Mouse (Mus musculus): ENCODE results near the gene Ccm2l. TPM values are rescaled to one million over a fixed set of nuclear protein-coding genes. Genes with fewer than 3 reads are reported as not detected.

Ccm2l gene
- polyA plus RNA-seq, 1 experiment from 2014 or later, result 5.1 TPM

GRCm38 (mm10) chr2:153036690-153037089, 29.1 kb upstream of the Ccm2l start:
- DNase-seq (ENCODE audit: low spot score), result no peak
- H3K27ac ChIP-seq, result no peak overlapping the region
- H3K4me3 ChIP-seq, result no peak overlapping the region
- peaks cover 74% of the 10 kb centered on the region for H3K27me3 ChIP-seq (ENCODE audit: insufficient read depth, poor library complexity, severe bottlenecking)
- 0% methylated on average over 2 of the region's 2 CpGs for WGBS
- peaks cover 8% of the 10 kb centered on the region for H3K4me1 ChIP-seq
- H3K36me3 ChIP-seq, result no peaks in the 10 kb centered on the region
- H3K9me3 ChIP-seq, result no peaks in the 10 kb centered on the region

GRCm38 (mm10) chr2:153043886-153044285, 21.9 kb upstream of the Ccm2l start:
- Histone ChIP-seq H3K4me3 (no peak overlapping the region), H3K36me3 (no peaks in the 10 kb centered on the region), H3K4me1 (no peaks in the 10 kb centered on the region), H3K9me3 (no peaks in the 10 kb centered on the region), H3K27me3 (ENCODE audit: insufficient read depth, poor library complexity, severe bottlenecking) (peaks cover 50% of the 10 kb centered on the region), H3K27ac (no peak overlapping the region)
- 57% methylated on average over 3 of the region's 3 CpGs for WGBS
- no peak for DNase-seq (ENCODE audit: low spot score)

GRCm38 (mm10) chr2:153045884-153046299, 19.9 kb upstream of the Ccm2l start:
- no peaks in the 10 kb centered on the region for H3K9me3 ChIP-seq
- WGBS, result 32% methylated on average over 8 of the region's 8 CpGs
- no peaks in the 10 kb centered on the region for H3K36me3 ChIP-seq
- H3K4me3 ChIP-seq, result no peak overlapping the region
- peaks cover 58% of the 10 kb centered on the region for H3K27me3 ChIP-seq (ENCODE audit: insufficient read depth, poor library complexity, severe bottlenecking)
- no peaks in the 10 kb centered on the region for H3K4me1 ChIP-seq
- H3K27ac ChIP-seq, result no peak overlapping the region
- DNase-seq (ENCODE audit: low spot score), result no peak

GRCm38 (mm10) chr2:153047828-153048465, 17.8 kb upstream of the Ccm2l start:
- Histone ChIP-seq H3K27ac (no peak overlapping the region), H3K9me3 (no peaks in the 10 kb centered on the region), H3K36me3 (no peaks in the 10 kb centered on the region), H3K27me3 (ENCODE audit: insufficient read depth, poor library complexity, severe bottlenecking) (peaks cover 73% of the 10 kb centered on the region), H3K4me3 (no peak overlapping the region), H3K4me1 (peaks cover 6% of the 10 kb centered on the region; the same call in 1 of the 2 replicates)
- WGBS, result 35% methylated on average over 17 of the region's 17 CpGs
- DNase-seq (ENCODE audit: low spot score), result no peak

GRCm38 (mm10) chr2:153049288-153049996, 16.3 kb upstream of the Ccm2l start:
- Histone ChIP-seq H3K27ac (no peak overlapping the region), H3K27me3 (ENCODE audit: insufficient read depth, poor library complexity, severe bottlenecking) (peaks cover 84% of the 10 kb centered on the region), H3K4me3 (no peak overlapping the region), H3K36me3 (no peaks in the 10 kb centered on the region), H3K9me3 (no peaks in the 10 kb centered on the region), H3K4me1 (peaks cover 6% of the 10 kb centered on the region; the same call in 1 of the 2 replicates)
- WGBS, result 42% methylated on average over 9 of the region's 9 CpGs
- DNase-seq (ENCODE audit: low spot score), result no peak

- Histone ChIP-seq H3K27me3 (ENCODE audit: insufficient read depth, poor library complexity, severe bottlenecking) (peaks cover 90% of the 10 kb centered on the region), H3K9me3 (no peaks in the 10 kb centered on the region), H3K36me3 (no peaks in the 10 kb centered on the region), H3K4me1 (peaks cover 6% of the 10 kb centered on the region; the same call in 1 of the 2 replicates), H3K27ac (no peak overlapping the region), H3K4me3 (no peak overlapping the region)
- WGBS, result 77% methylated on average over 4 of the region's 4 CpGs
- DNase-seq (ENCODE audit: low spot score), result no peak
Measured at GRCm38 (mm10) chr2:153049997-153050358, 15.8 kb upstream of the Ccm2l start.

- 71% methylated on average over 6 of the region's 6 CpGs for WGBS
- H3K27ac ChIP-seq, result no peak overlapping the region
- H3K27me3 ChIP-seq (ENCODE audit: insufficient read depth, poor library complexity, severe bottlenecking), result peaks cover 90% of the 10 kb centered on the region
- no peaks in the 10 kb centered on the region for H3K9me3 ChIP-seq
- peaks cover 6% of the 10 kb centered on the region; the same call in 1 of the 2 replicates for H3K4me1 ChIP-seq
- no peaks in the 10 kb centered on the region for H3K36me3 ChIP-seq
- DNase-seq (ENCODE audit: low spot score), result no peak
- H3K4me3 ChIP-seq, result no peak overlapping the region
Measured at GRCm38 (mm10) chr2:153051095-153051494, 14.7 kb upstream of the Ccm2l start.

- Histone ChIP-seq H3K36me3 (no peaks in the 10 kb centered on the region), H3K27ac (no peak overlapping the region), H3K4me3 (no peak overlapping the region), H3K9me3 (no peaks in the 10 kb centered on the region), H3K27me3 (ENCODE audit: insufficient read depth, poor library complexity, severe bottlenecking) (peaks cover 88% of the 10 kb centered on the region), H3K4me1 (peaks cover 6% of the 10 kb centered on the region; the same call in 1 of the 2 replicates)
- 74% methylated on average over 9 of the region's 9 CpGs for WGBS
- DNase-seq (ENCODE audit: low spot score), result no peak
Measured at GRCm38 (mm10) chr2:153051537-153051936, 14.2 kb upstream of the Ccm2l start.

GRCm38 (mm10) chr2:153052700-153053351, 12.9 kb upstream of the Ccm2l start:
- H3K9me3 ChIP-seq, result no peaks in the 10 kb centered on the region
- peaks cover 6% of the 10 kb centered on the region; the same call in 1 of the 2 replicates for H3K4me1 ChIP-seq
- H3K27me3 ChIP-seq (ENCODE audit: insufficient read depth, poor library complexity, severe bottlenecking), result peaks cover 88% of the 10 kb centered on the region
- no peaks in the 10 kb centered on the region for H3K36me3 ChIP-seq
- H3K4me3 ChIP-seq, result peak overlapping the region; percentile 26
- WGBS, result 7% methylated on average over 30 of the region's 30 CpGs
- H3K27ac ChIP-seq, result no peak overlapping the region
- no peak for DNase-seq (ENCODE audit: low spot score)

- Histone ChIP-seq H3K36me3 (no peaks in the 10 kb centered on the region), H3K27ac (no peak overlapping the region), H3K27me3 (ENCODE audit: insufficient read depth, poor library complexity, severe bottlenecking) (peaks cover 85% of the 10 kb centered on the region), H3K4me1 (peaks cover 6% of the 10 kb centered on the region; the same call in 1 of the 2 replicates), H3K4me3 (no peak overlapping the region), H3K9me3 (no peaks in the 10 kb centered on the region)
- DNase-seq (ENCODE audit: low spot score), result no peak
- 79% methylated on average over 8 of the region's 8 CpGs for WGBS
Measured at GRCm38 (mm10) chr2:153053896-153054295, 11.9 kb upstream of the Ccm2l start.

- no peak overlapping the region for H3K4me3 ChIP-seq
- H3K27me3 ChIP-seq (ENCODE audit: insufficient read depth, poor library complexity, severe bottlenecking), result peaks cover 83% of the 10 kb centered on the region
- H3K4me1 ChIP-seq, result peaks cover 6% of the 10 kb centered on the region; the same call in 1 of the 2 replicates
- no peaks in the 10 kb centered on the region for H3K9me3 ChIP-seq
- 53% methylated on average over 6 of the region's 6 CpGs for WGBS
- no peaks in the 10 kb centered on the region for H3K36me3 ChIP-seq
- DNase-seq (ENCODE audit: low spot score), result no peak
- H3K27ac ChIP-seq, result no peak overlapping the region
Measured at GRCm38 (mm10) chr2:153055270-153055920, 10.4 kb upstream of the Ccm2l start.

GRCm38 (mm10) chr2:153058365-153058764, 7.4 kb upstream of the Ccm2l start:
- Histone ChIP-seq H3K4me1 (0 out of 2 replicates have a peak, but pooled peaks cover under 1% of the 10 kb centered on the region), H3K27me3 (ENCODE audit: insufficient read depth, poor library complexity, severe bottlenecking) (peaks cover 63% of the 10 kb centered on the region)
- WGBS, result 70% methylated on average over 4 of the region's 4 CpGs

More at GRCm38 (mm10) chr2:153058365-153058764, 7.4 kb upstream of the Ccm2l start:
- no peaks in the 10 kb centered on the region for H3K9me3 ChIP-seq
- no peaks in the 10 kb centered on the region for H3K36me3 ChIP-seq
- DNase-seq (ENCODE audit: low spot score), result no peak
- H3K27ac ChIP-seq, result no peak overlapping the region
- no peak overlapping the region for H3K4me3 ChIP-seq
